Mouse (Mus musculus) kidney, postnatal 25 days (tissue): ENCODE measurements around the gene Cox5a.

Experiments used
- DNase-seq, 2 experiments: peaks; one replicate each; pipeline ENCODE4 v3.0.0; 2021; ENCODE audit warnings: mixed read lengths in 2 of 2

Cox5a gene

DNA sequence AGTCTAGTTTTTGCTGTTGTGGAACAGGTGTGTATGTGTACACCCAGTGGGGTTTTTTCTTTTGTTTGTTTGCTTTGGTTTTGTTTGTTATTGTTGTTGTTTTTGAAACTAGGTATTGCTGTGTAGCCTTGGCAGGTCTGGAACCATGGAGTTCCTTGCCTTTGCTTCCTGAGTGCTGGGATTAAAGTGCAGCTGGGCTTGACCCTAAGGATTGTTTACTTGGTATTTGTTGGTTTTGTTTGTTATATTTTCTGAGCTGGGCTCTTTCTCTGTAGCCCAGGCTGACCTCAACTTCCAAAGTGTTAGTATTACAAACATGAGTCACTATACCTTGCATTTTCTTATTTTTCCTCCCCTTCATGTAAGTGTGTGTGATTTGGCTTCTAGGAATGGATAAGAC is 5.4 kb downstream of the Cox5a start:
- DNase-seq = no peak

DNA sequence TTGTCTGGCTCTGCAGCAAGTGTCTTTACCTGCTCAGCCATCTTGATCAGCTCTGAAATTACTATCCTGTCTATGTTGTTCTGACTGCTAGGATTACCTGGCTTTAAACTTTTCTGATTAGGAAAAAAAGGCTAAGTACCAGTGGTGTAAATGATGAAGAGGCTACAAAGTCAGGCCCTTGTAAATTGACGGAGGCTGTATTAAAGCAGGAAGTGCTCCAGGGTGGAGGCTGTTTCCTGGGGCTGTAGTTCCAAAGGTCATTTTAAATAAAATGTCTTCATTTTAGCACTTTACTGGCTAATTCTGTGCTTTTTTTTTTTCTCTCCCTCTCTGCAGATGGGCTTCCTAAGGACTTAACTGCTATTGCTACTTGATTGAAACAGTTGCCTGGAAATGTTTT is 10.9 kb downstream of the Cox5a start:
- DNase-seq = no peak

DNA sequence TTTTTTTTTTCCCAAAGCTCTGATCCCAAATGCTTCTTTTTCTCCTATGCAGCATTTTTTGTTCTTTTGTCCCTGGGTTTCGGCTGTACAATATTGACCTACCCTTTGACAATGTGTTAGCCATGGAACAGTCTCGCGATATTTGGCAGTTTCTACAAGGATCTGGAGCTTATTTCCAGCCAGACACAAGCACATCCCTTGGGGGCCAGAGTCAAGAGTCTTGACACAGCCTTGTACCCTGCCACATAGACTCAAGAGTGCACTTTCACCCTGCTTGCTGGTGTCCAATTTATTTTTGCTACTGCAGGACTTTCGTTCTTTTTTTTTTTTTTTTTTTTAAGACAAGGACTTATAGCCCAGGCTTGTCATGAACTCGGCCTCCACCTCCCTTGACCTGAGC is 15.3 kb downstream of the Cox5a start:
- peak in 1 of 2 experiments; percentile 38 for DNase-seq

DNA sequence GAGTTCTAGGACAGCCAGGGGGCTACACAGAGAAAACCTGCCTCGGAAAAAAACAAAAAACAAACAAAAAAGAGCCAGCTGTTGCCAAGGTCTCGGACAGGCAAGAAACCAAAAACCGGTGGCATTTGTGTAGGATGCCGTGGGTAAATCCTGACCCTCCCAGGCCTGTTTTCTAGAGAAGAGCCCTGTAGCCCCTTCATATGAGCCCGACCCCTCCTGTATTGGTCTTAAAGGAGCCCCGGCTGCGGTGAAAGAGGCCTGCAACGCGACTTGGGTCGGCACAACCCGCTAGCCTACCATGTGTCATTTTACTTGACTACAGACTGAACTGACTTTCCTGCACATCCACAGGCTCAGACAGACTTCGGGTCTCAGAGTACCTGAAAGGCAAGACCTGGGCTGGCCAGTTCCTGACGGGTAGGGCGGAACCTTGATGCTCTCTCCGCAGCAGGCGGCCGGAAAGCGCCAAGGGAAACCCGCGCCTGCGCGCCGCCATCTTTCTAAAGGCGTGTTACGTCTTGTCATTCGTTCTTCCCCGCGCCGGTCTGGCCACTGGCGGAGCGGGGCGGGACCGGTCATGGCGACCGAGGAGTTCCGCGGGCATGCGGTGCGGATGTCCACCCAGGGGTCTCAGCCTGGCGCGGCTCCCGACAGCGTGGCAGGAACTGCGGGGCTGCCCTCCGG is 16.1 kb downstream of the Cox5a start, which contains the start of gene Fam219b:
Fam219b (plus strand) TSS at position 485 of the 684 bp plus-strand sequence.
- DNase-seq = peak; percentile 93 to 95

DNA sequence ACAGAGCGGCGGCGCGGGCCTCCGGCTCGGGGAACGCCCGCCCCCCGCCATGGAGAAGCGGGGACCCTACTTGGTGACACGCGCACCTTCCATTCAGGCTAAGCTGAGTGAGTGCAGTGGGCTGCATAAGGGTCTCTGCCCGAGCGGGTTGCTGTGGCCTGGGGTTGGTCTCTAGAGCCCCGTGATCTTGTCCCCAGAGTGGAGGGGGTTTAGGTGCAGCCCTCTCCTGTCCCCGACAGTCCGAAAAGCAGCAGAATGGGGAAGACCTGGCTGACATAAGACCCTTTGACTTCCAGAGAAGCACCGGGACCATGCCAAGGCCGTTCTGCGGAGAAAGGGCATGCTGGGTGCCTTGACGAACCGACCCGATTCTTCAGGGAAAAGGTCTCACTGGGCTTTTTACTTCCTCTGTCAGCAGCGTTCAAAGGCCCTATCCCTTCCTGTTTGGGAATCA is 16.7 kb downstream of the Cox5a start:
- peak in 1 of 2 experiments; percentile 49 for DNase-seq

DNA sequence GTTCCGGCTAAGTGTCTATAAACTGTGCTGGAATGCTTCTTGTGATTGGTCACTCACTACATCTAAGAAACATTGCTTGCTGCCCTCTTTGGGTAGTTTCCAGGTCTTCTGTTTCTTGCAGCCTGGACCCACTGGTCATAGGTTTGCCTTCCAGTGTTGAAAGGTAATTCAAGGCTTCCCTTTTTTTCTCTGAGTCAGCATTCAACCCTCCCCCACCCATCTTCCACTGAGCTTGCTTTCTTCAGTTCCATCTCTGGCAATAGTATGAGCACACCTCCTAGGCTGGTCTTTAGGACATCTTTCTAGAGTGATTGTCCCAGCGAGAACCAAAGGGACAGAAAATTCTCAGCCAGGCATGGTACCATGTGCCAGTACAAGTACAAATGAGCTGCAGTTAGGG is 18.5 kb downstream of the Cox5a start:
- peak in 1 of 2 experiments; percentile 38 for DNase-seq

DNA sequence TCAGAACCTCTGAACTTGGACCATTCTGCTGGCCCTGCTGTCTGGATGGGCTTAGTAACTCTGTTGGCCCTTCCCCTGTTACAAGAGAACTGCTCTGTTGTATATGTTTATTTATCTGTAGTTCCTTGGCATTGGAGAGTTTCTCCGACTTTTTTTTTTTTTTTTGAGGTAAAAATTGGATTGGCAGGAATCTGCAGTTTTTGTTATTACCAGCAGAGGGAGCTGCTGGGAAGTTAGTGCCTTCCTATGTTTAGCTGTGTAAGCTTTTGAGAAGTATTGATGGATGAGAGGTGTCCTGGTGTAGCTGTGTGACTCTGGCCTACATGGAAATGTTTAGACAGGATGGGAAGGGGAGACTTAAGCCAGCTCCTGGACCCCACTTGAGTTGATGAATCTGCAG is 20.2 kb downstream of the Cox5a start:
- peak in 1 of 2 experiments; percentile 67 for DNase-seq

DNA sequence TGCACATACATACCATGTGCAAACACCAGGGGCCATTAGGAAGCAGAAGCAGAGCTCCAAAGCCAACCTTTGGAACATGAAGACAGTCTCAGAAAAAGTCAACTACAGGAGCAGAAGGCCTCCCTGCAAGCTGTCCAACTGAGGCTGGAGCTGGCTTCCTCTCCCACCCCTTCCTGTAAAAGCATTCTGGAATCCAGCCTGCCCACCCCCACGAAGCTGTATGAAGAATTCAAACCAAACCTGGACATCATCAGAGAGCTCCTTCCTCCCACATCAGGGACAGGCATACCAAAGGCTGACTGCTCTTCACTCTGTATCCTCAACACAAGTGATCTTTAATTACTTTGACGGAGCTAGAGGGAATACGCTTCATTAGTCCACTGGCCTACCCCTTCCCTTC is 22.9 kb downstream of the Cox5a start:
- peak in 1 of 2 experiments; percentile 17 for DNase-seq

DNA sequence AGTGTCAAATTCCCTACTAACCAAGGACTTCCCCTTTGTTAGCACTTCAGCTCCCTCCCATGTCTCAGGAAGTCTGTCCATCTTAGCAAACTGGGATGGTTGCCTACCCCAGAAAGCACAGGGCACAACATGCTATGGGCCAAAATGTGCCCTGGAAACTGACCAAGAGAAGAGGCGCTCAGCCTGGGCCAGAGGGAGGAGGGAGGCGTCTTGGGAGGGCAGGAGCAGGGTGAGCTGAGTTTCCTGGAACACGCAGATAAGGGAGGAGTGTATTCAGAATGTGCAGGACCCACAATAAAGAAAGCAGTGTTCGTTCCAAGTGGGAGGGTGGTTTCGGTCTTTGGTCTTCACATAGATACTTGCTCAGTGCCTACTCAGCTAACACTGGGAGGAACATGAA is 26.2 kb downstream of the Cox5a start:
- peak in 1 of 2 experiments; percentile 42 for DNase-seq

DNA sequence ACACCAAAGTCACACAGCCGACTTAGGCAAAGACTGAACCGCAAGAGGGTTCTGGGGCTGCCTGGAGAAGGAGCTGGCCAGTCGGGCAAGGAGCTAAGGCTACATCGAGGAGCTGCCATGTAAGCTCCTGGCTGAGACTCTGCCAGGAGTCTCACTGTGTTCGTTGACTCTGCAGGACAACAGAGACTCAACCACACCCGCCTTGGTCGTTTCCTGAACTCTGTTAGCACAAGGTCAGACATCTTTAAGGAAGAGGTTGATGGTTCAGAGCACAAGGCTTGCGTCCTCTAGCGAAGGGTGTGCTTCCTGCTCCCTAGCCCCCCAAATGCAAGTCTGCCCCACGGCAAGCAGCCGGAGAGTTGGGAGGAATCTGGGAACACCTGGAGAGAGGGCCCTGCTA is 26.8 kb downstream of the Cox5a start:
- peak in 1 of 2 experiments; percentile 22 for DNase-seq

DNA sequence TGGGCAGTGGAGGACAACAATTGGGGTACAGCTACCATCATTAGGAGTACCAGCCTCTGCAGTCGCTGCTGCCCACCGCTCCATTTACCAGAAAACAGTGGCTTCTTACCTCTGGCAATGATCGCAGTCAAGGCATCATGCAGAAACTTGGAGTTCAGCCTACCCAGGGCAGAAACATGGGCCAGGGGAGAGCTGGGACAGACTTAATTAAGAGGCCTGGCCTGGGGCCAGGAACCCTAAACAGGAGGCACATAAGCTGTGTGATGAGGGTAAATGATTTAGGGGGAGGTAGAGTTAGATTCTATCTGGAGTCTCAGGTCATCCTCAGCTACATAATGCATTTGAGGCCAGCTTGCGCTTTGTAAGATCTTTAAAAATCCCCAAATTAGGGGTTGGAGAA is 28.1 kb downstream of the Cox5a start:
- no peak for DNase-seq

DNA sequence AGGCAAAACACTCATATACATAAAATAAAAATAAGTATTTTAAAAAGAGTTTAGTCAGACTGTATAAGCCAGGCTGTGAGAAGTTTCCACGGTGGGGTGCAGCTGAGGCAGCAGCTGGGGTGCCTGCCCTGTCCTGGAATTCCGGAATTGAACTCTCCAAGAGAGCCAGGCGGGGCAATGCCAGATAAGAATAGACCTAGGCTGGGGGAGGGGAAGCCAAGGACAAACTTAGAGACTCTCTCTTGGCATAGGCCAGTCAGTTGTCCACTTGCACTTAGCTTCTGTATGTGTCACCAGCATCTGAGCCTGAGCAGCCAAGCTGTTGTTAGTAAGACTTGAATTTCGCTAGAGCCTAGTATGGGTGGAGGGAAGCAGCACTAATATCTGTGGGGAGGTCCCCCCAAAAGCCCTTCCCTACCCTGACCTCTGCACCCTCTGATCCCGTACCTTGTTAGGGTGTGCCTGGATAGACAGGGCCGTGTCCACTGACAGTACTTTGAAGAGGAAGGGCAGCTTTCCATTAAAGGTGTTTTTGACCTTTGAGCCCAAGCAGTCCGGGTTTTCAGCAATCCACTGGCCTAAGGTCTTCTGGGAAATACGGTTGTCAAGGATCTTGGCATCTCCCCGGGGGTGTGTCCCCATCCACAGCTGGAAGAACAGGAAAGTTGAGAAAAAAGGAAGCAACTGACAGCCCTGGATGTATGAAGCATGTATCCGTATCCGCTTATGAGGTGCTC is 29.2 kb downstream of the Cox5a start:
- DNase-seq = peak; percentile 64 to 78

DNA sequence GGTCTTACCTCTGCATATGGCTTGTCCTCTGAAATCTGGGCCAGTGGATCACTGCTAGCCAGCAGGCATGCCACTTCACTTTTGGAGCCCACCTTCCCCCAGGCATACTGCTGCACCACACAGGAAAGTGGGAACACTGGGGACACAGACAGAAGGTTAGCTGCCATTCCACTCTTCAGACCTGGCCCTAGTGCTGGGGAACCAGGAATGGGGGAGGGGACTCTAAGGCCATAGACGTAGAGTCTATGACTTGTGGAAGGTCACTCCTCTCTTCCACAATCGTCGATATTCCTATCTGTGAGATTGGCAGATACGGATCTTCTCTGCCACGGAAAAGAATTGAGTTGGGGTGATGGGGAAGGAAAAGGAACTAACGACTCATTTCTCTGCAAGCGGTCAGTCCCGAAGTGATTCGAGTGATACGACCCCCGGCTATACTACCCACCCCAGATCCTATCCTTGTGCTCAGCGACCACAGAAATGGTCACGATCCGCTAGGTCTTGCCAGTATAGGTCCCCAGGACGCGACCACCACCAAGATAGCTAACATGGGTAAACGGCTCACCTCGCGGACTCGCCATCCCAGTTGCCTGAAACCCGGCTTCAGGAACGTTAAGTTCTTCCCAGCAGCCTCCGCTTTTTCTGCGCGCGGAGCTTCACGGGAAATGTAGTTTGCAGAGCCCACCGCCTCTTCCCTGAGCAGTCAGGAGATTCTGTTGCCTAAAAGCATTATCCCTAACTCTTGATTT is 31.2 kb downstream of the Cox5a start, which contains the start of gene Mpi:
Mpi (minus strand) TSS at position 625 of the 749 bp plus-strand sequence.
- peak; percentile 80 to 82 for DNase-seq

DNA sequence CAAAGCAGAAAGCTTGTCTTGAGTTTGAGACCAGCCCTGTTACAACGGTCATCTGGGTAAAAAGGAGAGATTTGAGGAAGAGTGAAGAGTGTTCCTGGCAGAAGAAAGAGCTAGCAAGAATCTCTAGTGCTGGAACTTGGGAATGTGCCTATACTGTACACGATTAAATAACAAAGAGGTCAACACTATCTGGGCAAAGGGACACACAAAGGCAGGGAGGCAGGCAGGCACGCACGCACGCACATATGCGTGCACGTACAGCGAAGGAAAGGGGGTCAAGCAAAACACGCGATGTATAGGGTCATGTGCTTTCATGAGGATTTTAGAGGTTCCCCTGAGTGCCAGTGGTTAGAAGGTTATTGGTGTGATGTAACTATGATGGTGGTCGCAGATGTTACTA is 32.0 kb downstream of the Cox5a start:
- DNase-seq = no peak

DNA sequence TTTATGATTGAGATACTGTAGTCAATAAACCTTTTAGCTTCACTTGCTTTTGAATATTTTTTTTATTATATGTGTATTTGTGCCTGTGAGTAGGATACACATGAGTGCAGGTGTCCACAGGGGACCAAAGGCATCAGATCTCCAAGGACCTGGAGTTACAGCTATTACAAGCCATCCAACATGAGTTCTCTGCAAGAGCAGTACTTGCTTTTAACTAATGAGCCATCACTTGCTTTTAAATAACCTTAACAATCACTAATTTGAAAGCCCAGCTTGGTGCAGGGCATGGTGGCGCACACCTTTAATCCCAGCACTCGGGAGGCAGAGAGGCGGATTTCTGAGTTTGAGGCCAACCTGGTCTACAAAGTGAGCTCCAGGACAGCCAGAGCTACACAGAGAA is 33.7 kb downstream of the Cox5a start:
- no peak for DNase-seq

DNA sequence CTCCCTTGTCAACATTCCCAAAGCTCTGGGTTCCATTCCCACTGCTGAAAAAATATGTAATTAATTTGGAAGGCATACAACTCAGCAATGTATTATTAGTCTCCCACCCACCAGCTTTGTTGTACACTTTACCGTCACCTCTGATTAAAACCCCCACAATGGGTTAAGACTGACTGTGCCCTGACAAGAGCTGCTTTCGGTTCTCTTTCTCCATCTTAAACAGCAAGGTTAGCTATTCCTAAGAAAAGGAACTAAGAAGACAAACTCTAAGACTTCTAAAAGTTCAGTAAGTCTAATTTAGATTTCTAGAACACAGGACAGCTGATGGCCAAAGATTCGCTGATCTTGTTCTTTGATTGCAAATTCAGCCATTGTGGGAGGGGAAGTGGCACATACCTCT is 36.1 kb downstream of the Cox5a start:
- DNase-seq = no peak

DNA sequence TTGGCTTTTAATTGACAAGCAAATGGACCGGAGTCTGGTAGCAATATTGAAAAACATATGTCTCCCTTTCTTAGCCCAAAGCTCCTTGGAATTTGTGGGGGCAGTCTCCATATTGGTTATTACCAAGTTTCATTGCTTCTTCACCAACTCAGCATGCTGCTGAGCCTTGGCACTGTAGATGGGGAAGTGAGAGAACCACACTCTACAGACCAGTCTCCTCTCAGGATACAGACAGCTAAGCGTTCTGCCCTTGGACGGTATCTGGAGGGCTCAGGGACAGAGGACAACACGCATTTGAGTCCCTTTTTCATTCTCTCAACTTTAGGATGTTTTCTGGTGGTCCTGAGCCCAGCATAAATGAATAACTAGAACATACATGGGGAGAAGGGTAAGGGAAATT is 37.6 kb downstream of the Cox5a start:
- DNase-seq = no peak

DNA sequence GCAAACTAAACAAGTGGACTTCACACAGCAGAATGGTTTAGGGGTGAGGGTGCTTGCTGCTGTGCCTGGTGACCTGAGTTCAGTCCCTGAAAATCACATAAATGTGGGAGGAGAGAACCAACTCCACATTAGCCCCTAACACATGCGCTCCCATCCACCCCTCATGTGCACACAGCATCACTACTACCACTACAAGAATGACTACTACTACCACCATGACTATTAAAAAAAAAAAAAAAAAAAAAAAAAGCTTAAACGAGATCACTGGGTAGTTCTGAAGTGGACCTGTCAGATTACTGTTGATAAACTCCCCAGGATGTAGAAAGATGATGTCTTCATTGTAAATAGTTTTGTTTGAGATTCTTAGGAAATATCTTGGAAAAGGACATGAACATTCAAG is 38.5 kb downstream of the Cox5a start:
- no peak for DNase-seq

DNA sequence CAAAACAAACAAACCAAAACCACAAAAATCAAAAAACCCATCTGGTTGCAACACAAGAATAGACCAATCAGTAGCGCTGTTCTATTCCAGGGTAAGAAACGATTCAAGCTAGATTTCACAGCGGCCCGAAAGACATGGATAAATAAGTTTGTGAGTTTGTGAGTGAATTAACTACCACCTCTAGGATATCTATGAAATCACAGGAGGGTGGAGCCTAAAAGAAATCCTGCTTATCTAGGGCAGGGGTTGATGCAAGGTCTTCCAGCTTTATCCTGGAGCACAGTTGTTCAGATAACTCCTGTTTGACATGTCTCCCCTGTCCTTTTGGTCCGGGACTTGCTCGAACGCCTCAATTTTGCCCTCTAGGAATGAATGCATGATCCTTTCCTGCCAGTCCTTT is 39.2 kb downstream of the Cox5a start:
- no peak for DNase-seq

DNA sequence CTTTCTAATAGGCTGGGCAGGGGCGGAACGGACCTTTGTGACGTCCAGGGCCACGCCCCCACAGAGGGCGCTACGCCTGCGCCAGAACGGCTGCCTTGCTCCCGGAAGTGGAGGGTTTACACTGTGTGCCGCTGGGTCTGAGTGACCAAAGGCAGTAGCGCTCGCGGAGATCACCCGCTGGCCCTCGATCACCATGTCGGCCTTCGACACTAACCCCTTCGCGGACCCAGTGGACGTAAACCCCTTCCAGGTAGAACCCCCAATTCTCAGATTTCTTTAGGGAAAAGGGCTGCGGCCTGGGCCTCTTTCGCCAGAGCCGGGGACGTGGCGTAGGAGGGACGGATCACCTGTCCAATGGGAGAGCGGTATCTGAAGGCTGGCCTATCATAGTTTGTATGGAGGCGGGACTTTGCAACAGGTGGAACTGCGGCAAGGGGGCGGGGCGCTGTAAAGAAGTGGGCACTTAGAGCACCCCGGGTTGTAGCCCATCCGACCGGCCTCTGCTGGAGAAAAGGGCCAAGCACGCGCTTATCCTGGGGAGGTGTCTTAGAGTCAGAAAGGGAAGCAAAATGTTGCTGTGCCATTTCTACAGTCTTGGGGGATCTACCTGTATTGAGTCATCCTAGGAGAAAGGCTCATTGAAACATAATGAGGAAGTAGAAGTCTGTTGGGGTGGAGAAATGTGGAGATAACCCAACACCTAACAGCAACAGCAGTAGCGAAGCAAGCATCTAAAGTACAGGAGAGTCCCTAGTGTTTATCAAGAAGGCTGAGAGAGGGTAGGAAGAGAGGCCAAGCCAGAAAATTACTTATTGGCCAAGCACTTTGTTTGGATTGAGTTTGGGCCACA is 40.0 kb downstream of the Cox5a start, which contains the start of gene Scamp2:
Scamp2 (plus strand) TSS at position 83 of the 850 bp plus-strand sequence.
- DNase-seq = peak; percentile 95 to 96

DNA sequence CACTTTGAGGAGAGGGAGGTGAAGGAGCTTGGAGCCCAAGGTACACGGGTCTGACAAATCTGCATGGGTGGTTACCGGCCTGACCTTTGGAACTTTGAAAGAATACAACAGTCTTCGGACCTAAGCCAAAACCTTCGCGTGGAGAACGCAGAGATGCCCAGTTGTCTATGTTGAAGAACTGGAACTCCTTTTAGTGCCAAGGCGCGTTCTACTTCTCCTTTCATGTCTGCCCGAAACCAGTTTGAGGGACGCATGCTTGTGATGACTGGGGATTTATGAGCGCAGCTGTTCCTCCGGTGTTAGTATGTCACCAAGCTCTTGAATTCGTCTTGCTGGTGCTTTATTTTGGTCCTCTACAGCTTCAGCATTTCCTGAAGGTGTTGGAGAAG is 40.6 kb downstream of the Cox5a start:
- peak; percentile 71 to 78 for DNase-seq

DNA sequence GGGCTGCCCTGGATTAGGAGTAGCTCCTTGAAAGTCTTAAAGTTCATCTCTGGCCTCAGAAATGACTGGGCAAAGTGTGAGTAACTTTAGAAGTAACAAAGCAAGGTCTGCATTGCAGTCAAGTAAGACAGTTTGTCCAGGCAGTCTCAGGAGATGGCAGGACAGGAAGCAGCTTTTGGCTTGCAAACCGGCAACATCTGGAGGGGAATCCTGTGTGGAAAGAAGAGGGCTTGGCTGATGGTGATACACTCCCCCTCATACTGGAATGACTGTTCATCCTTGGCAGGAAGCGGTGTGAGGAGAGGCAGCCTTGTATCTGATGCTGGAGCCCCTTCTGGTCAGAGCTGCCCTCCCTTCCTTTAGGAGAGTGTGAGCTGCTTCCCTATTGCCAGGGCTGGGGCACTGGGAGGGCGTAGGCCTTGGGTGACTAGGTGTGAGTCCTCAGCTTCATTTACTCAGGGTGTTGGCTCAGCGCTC is 41.9 kb downstream of the Cox5a start:
- DNase-seq = peak; percentile 52 to 74
